Mouse (Mus musculus) lung, postnatal 14 days (tissue): ENCODE data around the gene Tmem132c.
A peak's percentile ranks its signal among the peaks of the same experiment; 100 is the strongest.

Source experiments
- DNase-seq: peaks from one replicate; pipeline ENCODE4 v3.0.0; 2021

Tmem132c gene

GRCm38 (mm10) chr5:127429124-127429523, 187.5 kb downstream of the Tmem132c start:
- no peak for DNase-seq

- no peak for DNase-seq
These were observed 190.0 kb downstream of the Tmem132c start for GRCm38 (mm10) chr5:127431561-127431960.

- no peak for DNase-seq
These were observed 195.2 kb downstream of the Tmem132c start for GRCm38 (mm10) chr5:127436836-127437235.

GRCm38 (mm10) chr5:127438639-127439038, 197.0 kb downstream of the Tmem132c start:
- DNase-seq = no peak

- no peak for DNase-seq
These were observed 200.4 kb downstream of the Tmem132c start for GRCm38 (mm10) chr5:127441963-127442362.

GRCm38 (mm10) chr5:127453580-127453979, 212.0 kb downstream of the Tmem132c start:
- peak; percentile 37 for DNase-seq

GRCm38 (mm10) chr5:127454068-127454467, 212.5 kb downstream of the Tmem132c start:
- DNase-seq = no peak

- no peak for DNase-seq
These were observed 214.5 kb downstream of the Tmem132c start for GRCm38 (mm10) chr5:127456076-127456475.

- no peak for DNase-seq
These were observed 226.5 kb downstream of the Tmem132c start for GRCm38 (mm10) chr5:127468151-127468550.

GRCm38 (mm10) chr5:127470351-127470750, 228.7 kb downstream of the Tmem132c start:
- no peak for DNase-seq

- DNase-seq = no peak
These were observed 230.3 kb downstream of the Tmem132c start for GRCm38 (mm10) chr5:127471902-127472301.

GRCm38 (mm10) chr5:127473706-127474105, 232.1 kb downstream of the Tmem132c start:
- DNase-seq = no peak

GRCm38 (mm10) chr5:127474856-127475255, 233.2 kb downstream of the Tmem132c start:
- no peak for DNase-seq

GRCm38 (mm10) chr5:127477790-127478189, 236.2 kb downstream of the Tmem132c start:
- no peak for DNase-seq

- no peak for DNase-seq
These were observed 236.7 kb downstream of the Tmem132c start for GRCm38 (mm10) chr5:127478322-127478721.

- DNase-seq = no peak
These were observed 239.3 kb downstream of the Tmem132c start for GRCm38 (mm10) chr5:127480931-127481330.

- peak; percentile 76 for DNase-seq
These were observed 239.8 kb downstream of the Tmem132c start for GRCm38 (mm10) chr5:127481416-127481815.

- no peak for DNase-seq
These were observed 240.7 kb downstream of the Tmem132c start for GRCm38 (mm10) chr5:127482342-127482741.

- DNase-seq = peak; percentile 13
These were observed 242.5 kb downstream of the Tmem132c start for GRCm38 (mm10) chr5:127483955-127484659.

GRCm38 (mm10) chr5:127484813-127485486, 243.3 kb downstream of the Tmem132c start:
- DNase-seq = no peak

- no peak for DNase-seq
These were observed 245.6 kb downstream of the Tmem132c start for GRCm38 (mm10) chr5:127487190-127487589.

- DNase-seq = no peak
These were observed 247.1 kb downstream of the Tmem132c start for GRCm38 (mm10) chr5:127488666-127489065.

- DNase-seq = no peak
These were observed 250.1 kb downstream of the Tmem132c start for GRCm38 (mm10) chr5:127491724-127492123.

GRCm38 (mm10) chr5:127496895-127497294, 255.3 kb downstream of the Tmem132c start:
- DNase-seq = no peak
